Mouse (Mus musculus) liver, embryonic 11.5 days (tissue): ENCODE measurements around the gene Ogfod3. TPM values are rescaled to one million over a fixed set of nuclear protein-coding genes. Genes with fewer than 3 reads are reported as not detected.

Experiments
- ATAC-seq: fragments of 200-750 bp; cut with Nextera tagmentation; replicated peaks from 2 replicates; pipeline ENCODE4 v1.8.0; 2017; ENCODE audit warnings: moderate number of reproducible peaks, mild to moderate bottlenecking, moderate TSS enrichment, moderate library complexity; ENCODE audit not compliant: low FRiP score
- DNase-seq: peaks from one replicate; pipeline ENCODE4 v3.0.0-alpha.2; 2017; ENCODE audit warnings: low spot score
- H3K27ac ChIP-seq: fragments of 300-500 bp; sonication (generic); 2 replicates; pipeline ENCODE4 v1.5.1; 2014; ENCODE audit warnings: mild to moderate bottlenecking, low read depth, low read length, control low read depth
- H3K27me3 ChIP-seq: fragments of 300-500 bp; sonication (generic); replicated peaks from 2 replicates; pipeline ENCODE4 v1.6.1; 2014; ENCODE audit warnings: low read length, mixed read lengths; ENCODE audit not compliant: control insufficient read depth, insufficient read depth
- H3K36me3 ChIP-seq: fragments of 300-500 bp; sonication (generic); 2 replicates; pipeline ENCODE4 v1.6.1; 2014; ENCODE audit warnings: mild to moderate bottlenecking, low read length, moderate library complexity, mixed read lengths; ENCODE audit not compliant: control insufficient read depth, insufficient read depth
- H3K4me1 ChIP-seq: fragments of 300-500 bp; sonication (generic); replicated peaks from 2 replicates; pipeline ENCODE4 v1.6.1; 2014; ENCODE audit warnings: low read length, mixed read lengths; ENCODE audit not compliant: control insufficient read depth, insufficient read depth
- H3K4me2 ChIP-seq: fragments of 300-500 bp; sonication (generic); 2 replicates; pipeline ENCODE4 v1.6.1; 2014; ENCODE audit warnings: mild to moderate bottlenecking, control low read depth, moderate library complexity
- H3K4me3 ChIP-seq: fragments of 300-500 bp; sonication (generic); 2 replicates; pipeline ENCODE4 v1.5.1; 2014; ENCODE audit warnings: low read depth, low read length, control low read depth
- H3K9ac ChIP-seq: fragments of 300-500 bp; sonication (generic); 2 replicates; pipeline ENCODE4 v1.6.1; 2014; ENCODE audit warnings: low read depth, low read length, control low read depth
- H3K9me3 ChIP-seq: fragments of 300-500 bp; sonication (generic); 2 replicates; pipeline ENCODE4 v1.6.1; 2016; ENCODE audit warnings: low read length, inconsistent platforms, mixed read lengths; ENCODE audit not compliant: control insufficient read depth
- WGBS: fragments of 180-500 bp; shearing (Covaris S2); extraction: QIAGEN DNeasy Blood & Tissue Kit; methylation state at CpG from one replicate; pipeline ENCODE4 v1.1.7; 2014; 5-methylcytosine and 5-hydroxymethylcytosine counted together
- polyA plus RNA-seq: library from polyadenylated mRNA; unstranded; fragments of >200 nt; fragmentation: Nextera tagmentation; extraction: Ambion mirVana; gene quantifications from 2 replicates; pipeline ENCODE4 v1.2.1, GENCODE M21; 2014

Ogfod3 gene
- polyA plus RNA-seq: 21.7 and 23.4 TPM in 2 replicates

DNA sequence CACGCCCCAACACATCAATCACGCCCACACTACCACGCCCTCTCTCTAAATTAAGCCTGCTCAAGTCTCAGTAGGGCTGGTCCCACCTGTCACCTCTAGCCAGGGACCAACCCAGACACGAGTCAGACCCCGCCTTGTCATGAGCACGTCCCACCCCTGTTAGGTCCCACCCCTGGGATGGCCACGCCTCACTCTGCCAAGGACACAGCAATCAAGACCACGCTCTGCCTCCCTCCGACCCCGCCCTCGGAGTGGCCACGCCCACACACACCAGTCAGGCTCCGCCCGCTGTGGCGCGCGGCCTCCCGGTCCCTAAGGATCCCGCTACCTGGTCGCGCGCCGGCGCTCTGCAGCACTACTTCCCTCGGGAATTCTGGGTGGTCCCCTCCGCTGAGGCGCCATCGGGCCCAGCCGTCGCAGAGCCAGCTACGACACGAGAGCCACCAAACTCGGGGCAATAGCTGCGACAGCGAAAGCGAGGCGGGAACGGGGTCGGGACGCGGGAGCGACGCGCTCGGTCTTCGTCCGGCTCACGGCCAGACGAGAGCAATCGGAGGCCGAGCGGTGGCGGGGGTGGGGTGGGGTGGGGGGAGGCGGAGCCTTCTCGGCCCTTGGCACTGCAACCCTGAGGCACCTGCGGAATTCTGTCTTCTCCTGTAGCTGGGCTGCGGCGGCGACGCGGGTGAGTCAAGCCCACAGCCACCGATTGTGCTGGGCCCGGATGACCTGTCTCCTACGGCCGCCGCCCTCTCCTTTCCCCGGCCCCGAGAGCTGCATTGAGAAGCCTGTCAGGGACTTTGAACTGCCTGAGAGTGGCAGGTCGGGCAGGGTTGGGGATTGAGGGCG, at the start of gene Ogfod3, which contains the start of gene Hexdc:
Gene Ogfod3 (minus strand): TSS at position 551 of the 846 bp plus-strand sequence.
Gene Hexdc (plus strand): TSS at position 273 of the 846 bp plus-strand sequence.
- peak within 1 kb of the TSS; percentile 57 for H3K27ac ChIP-seq
- H3K27me3 ChIP-seq: no peaks in the 10 kb centered on the region
- H3K4me2 ChIP-seq: peak within 1 kb of the TSS; percentile 81
- H3K9me3 ChIP-seq: no peaks in the 10 kb centered on the region
- H3K4me3 ChIP-seq: peak within 1 kb of the TSS; percentile 70
- WGBS: under 1% methylated on average over 68 of the region's 70 CpGs
- peak within 1 kb of the TSS; percentile 78 for H3K9ac ChIP-seq
- DNase-seq (peak; percentile 100), ATAC-seq (peak; percentile 99)
- H3K36me3 ChIP-seq: no peaks in the 10 kb centered on the region
- peaks cover 11% of the 10 kb centered on the region for H3K4me1 ChIP-seq

DNA sequence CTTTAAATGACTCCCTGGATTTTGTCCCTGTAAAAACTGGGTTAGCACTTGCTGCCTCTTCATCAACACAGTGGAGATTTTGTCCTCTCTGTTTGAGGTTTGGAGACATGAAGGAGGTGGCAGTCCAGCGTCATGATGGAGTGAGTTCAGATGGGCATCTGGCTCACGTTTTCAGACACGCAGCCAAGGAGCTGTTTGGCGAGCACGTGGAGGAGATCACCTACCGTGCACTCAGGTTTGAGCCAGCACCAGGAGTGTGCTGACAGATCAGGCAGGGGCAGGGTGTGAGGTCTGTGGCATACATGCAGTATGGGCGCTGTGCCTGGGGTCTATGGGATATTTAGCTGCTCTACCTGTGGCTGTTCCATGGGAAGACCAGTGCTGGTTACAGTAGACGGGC, 45.7 kb upstream of the Ogfod3 start:
- H3K27ac ChIP-seq: no peak overlapping the region
- no peaks in the 10 kb centered on the region for H3K9me3 ChIP-seq
- no peak overlapping the region for H3K9ac ChIP-seq
- 92% methylated on average over 8 of the region's 8 CpGs for WGBS
- no peaks in the 10 kb centered on the region for H3K4me1 ChIP-seq
- no peaks in the 10 kb centered on the region for H3K27me3 ChIP-seq
- ATAC-seq (no peak), DNase-seq (no peak)
- H3K36me3 ChIP-seq: peaks cover 74% of the 10 kb centered on the region
- no peak overlapping the region for H3K4me3 ChIP-seq
- H3K4me2 ChIP-seq: no peak overlapping the region

DNA sequence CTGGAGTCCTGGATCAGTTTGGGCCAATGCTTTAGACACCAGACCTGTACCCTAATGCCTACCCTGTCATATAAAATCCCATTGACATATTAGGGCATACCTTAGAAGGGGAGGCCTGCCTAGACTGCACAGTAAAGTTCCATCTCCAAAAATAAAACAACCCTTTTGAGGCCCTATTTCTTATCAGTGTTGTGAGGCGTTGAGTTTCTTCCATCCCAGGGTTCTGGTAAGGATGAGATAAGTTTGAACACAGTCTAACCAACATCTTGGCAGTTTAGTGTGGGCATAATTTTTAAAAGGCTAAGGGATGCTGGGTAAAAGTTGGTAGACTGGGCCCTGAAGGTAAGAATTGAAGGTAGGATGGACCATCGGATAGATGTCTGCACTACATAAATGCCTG, 35.2 kb upstream of the Ogfod3 start:
- H3K27me3 ChIP-seq: no peaks in the 10 kb centered on the region
- peak overlapping the region; percentile 91 for H3K4me3 ChIP-seq
- DNase-seq: no peak
- peak overlapping the region; percentile 80 for H3K4me2 ChIP-seq
- peaks cover 23% of the 10 kb centered on the region for H3K4me1 ChIP-seq
- peak overlapping the region; percentile 95 for H3K27ac ChIP-seq
- peaks cover 27% of the 10 kb centered on the region for H3K36me3 ChIP-seq
- H3K9me3 ChIP-seq: no peaks in the 10 kb centered on the region
- WGBS: 53% methylated on average over 2 of the region's 2 CpGs
- H3K9ac ChIP-seq: peak overlapping the region; percentile 64
- ATAC-seq: peak; percentile 66

DNA sequence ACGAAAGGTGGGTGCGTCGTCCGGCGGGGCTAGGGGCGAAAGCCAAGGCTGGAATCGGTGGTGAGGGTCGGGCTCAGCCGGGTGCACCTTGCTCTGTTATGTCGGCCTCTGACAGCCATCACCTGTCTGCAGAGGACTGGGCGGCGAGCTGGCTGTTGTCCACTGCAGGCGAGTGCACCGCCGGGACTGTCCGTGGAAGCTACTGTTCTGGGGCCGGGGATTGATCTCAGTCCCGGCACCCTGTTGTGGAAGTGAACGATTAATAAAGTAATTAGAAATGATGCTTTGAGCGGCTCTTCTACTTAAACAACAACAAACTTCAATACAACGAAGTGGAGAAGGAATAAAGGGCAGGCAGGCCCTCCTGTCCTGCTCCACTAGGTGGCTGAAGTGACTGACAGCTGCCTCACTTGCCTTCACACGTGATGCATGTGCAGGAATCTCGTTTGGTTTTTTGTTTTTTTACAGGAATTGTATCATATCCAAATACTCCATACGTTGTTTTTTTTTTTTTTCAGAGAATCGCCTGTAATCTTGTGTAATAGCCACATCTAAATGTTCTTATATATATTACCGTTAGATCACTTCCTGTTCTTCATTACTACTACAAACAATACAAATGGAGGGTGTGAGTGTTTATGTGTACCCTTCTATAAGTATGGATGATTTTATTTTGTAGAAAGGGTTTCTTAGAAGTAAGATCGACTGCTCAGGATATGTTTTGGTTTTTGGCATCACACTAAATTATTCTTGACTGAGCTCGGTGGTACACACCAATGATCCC, 33.0 kb upstream of the Ogfod3 start:
- WGBS: 5% methylated on average over 28 of the region's 28 CpGs
- peak overlapping the region; percentile 80 for H3K4me2 ChIP-seq
- DNase-seq: no peak
- H3K36me3 ChIP-seq: peaks cover 11% of the 10 kb centered on the region
- peak overlapping the region; percentile 99 for H3K27ac ChIP-seq
- peak; percentile 19; the same call in 1 of the 2 replicates for ATAC-seq
- peak overlapping the region; percentile 84 for H3K9ac ChIP-seq
- H3K4me3 ChIP-seq: peak overlapping the region; percentile 91
- H3K4me1 ChIP-seq: peaks cover 30% of the 10 kb centered on the region
- no peaks in the 10 kb centered on the region for H3K9me3 ChIP-seq
- H3K27me3 ChIP-seq: no peaks in the 10 kb centered on the region

DNA sequence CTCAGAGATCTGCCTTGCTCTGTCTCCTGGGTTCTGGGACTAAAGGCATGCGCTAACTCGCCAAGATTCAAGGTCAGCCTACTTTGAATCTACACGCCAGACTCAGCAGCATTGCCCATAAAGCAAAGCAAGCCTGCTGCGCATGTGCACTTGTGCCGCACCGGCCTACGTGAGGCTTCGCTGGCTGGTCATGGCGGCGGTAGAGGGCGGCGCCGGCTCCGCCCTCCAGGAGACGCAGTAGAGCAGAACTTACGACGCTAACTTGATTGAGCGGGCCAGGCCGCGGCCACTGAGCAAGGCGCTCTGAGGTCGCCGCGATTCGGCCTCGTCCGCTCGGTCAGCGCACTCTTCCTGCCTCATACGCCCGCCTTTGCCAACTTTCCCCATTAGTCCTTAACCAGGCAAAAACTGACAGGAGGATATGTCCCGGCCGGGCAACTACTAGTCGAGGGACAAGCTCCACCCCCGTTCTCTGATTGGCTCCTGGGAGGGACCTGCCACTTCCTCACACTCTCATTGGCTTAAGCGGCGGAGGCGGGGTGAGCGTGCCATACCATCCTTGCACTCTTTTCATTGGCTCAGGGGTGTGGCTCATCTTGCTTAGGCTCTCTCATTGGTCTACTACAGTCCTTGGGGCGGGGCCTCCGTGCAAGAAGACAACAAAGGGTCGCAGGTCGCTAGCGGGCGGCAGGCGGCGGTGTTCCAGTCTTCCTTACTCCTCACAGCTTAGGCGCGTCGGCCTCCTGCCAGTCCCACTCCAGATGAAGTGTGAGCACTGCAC, 32.2 kb upstream of the Ogfod3 start, which contains the start of gene Narf:
Gene Narf (plus strand): TSS at position 690 of the 781 bp plus-strand sequence.
- Histone ChIP-seq H3K4me2 (peak within 1 kb of the TSS; percentile 80), H3K27me3 (no peaks in the 10 kb centered on the region), H3K4me3 (peak within 1 kb of the TSS; percentile 91), H3K9me3 (no peaks in the 10 kb centered on the region), H3K27ac (peak within 1 kb of the TSS; percentile 99), H3K36me3 (peaks cover 5% of the 10 kb centered on the region; the same call in 1 of the 2 replicates), H3K4me1 (peaks cover 36% of the 10 kb centered on the region), H3K9ac (peak within 1 kb of the TSS; percentile 84)
- ATAC-seq (peak; percentile 96), DNase-seq (peak; percentile 99)
- under 1% methylated on average over 50 of the region's 50 CpGs for WGBS

DNA sequence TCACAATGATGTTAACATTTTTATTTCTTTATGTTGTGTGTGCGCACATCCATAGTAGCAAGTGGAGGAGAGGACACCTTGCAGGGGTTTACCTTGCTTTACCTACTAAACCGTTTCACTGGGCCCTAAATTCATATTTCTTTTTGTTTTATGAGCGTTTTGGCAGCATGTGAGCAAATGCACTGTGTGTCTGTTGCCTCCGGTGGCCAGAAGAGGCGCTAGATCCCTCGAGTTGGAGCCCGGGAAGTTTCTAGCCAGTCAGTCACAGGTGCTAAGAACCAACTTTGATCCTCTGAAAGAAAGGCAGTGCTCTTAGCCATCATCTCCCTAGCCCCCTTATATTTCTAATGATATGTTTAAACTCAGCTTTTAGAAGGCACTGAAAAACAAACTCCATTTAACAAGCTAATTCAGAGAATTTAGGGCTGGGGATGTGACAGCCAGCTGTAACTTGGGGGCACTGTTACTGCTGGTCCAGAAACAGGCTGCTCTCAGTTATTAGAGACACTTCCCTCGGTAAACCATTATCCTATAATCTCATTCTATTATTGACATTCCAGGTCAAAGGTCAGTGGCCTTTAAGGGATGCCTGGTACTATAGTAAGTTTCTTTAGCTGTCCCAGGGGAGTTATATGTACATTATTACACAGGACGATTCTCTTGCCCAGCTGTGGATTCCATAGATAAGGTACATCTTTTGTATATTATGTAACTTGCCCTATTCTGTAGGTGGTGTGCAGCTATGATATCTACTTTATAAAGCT, 31.1 kb upstream of the Ogfod3 start:
- Histone ChIP-seq H3K36me3 (0 out of 2 replicates have a peak, but pooled peaks cover 4% of the 10 kb centered on the region), H3K4me1 (peaks cover 42% of the 10 kb centered on the region), H3K27ac (peak overlapping the region; percentile 99), H3K4me2 (peak overlapping the region; percentile 66), H3K9me3 (no peaks in the 10 kb centered on the region), H3K27me3 (no peaks in the 10 kb centered on the region), H3K9ac (peak overlapping the region; percentile 84), H3K4me3 (peak overlapping the region; percentile 91)
- DNase-seq (no peak), ATAC-seq (no peak)
- 22% methylated on average over 9 of the region's 9 CpGs for WGBS

DNA sequence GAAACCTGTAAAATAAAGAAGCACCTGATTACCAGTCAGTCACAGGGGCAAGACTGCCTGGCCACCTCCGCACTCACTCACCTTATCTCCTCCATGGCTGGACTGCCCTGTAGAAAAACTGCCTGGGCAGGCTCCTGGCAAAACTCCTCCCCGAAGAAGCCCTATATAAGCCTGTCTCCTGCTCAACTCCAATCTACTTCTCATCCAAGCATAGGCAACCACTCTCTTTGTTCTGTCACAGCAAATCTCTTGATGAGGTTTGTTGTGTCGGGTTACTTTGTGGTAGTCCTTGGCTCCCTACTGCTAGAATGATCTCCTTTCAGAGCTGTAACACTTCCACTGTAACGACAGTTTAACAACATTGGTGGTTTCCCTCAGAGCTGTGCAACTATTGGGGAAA, 28.2 kb upstream of the Ogfod3 start:
- Histone ChIP-seq H3K27ac (no peak overlapping the region; the same call in 1 of the 2 replicates), H3K36me3 (no peaks in the 10 kb centered on the region), H3K4me2 (peak overlapping the region; percentile 12; the same call in 1 of the 2 replicates), H3K9ac (0 out of 2 replicates have a peak overlapping the region, but pooled peaks have one; percentile 40), H3K4me3 (no peak overlapping the region), H3K9me3 (no peaks in the 10 kb centered on the region), H3K27me3 (no peaks in the 10 kb centered on the region), H3K4me1 (peaks cover 41% of the 10 kb centered on the region)
- no peak for ATAC-seq
- no peak for DNase-seq
- 27% methylated on average over 4 of the region's 4 CpGs for WGBS
